Mouse (Mus musculus) cortical plate, adult 2 months (tissue): ENCODE measurements around the gene Cdc42ep4. TPM values are rescaled to one million over a fixed set of nuclear protein-coding genes. Genes with fewer than 3 reads are reported as not detected.

ENCODE experiments used
- H3K27ac ChIP-seq: fragments of 200-500 bp; 2 replicates; pipeline ENCODE4 v1.5.1; 2012; ENCODE audit warnings: low read length, control low read depth, inconsistent platforms; ENCODE audit not compliant: insufficient read depth
- H3K4me1 ChIP-seq: fragments of 200-500 bp; 2 replicates; pipeline ENCODE4 v1.6.1; 2011; ENCODE audit warnings: low read length; ENCODE audit not compliant: control insufficient read depth, insufficient read depth
- H3K4me3 ChIP-seq: fragments of 200-500 bp; 2 replicates; pipeline ENCODE4 v1.5.1; 2011; ENCODE audit warnings: mild to moderate bottlenecking, low read length, control low read depth; ENCODE audit not compliant: insufficient read depth
- CTCF ChIP-seq: fragments of 200-500 bp; IDR thresholded peaks from 2 replicates; pipeline ENCODE4 v1.5.1; 2011; ENCODE audit warnings: mild to moderate bottlenecking, control low read depth, low read length; ENCODE audit not compliant: insufficient read depth; ENCODE audit errors: extremely low read depth
- POLR2A ChIP-seq: fragments of 200-500 bp; IDR thresholded peaks from 2 replicates; pipeline ENCODE4 v1.6.1; 2011; ENCODE audit warnings: mild to moderate bottlenecking, low read length, control low read depth; ENCODE audit not compliant: insufficient read depth; ENCODE audit errors: extremely low read depth
- polyA plus RNA-seq: library from polyadenylated mRNA; depleted of rRNA; stranded (reverse); fragments of >200 nt; gene quantifications from 2 replicates; pipeline ENCODE4 v1.2.3, GENCODE M21; 2012

Cdc42ep4 gene
- polyA plus RNA-seq, 1 experiment, result 24.3 TPM

GRCm38 (mm10) chr11:113729917-113730316 lies 21.8 kb downstream of the Cdc42ep4 start:
- H3K4me1 ChIP-seq, result 0 out of 2 replicates have a peak, but pooled peaks cover 2% of the 10 kb centered on the region
- TF ChIP-seq CTCF (no peak), POLR2A (no peak)
- H3K4me3 ChIP-seq, result no peak overlapping the region
- H3K27ac ChIP-seq, result no peak overlapping the region

GRCm38 (mm10) chr11:113729239-113729638 lies 22.4 kb downstream of the Cdc42ep4 start:
- Histone ChIP-seq H3K4me1 (0 out of 2 replicates have a peak, but pooled peaks cover 2% of the 10 kb centered on the region), H3K27ac (no peak overlapping the region), H3K4me3 (no peak overlapping the region)
- no peak for TF ChIP-seq CTCF
- no peak for TF ChIP-seq POLR2A

- 0 out of 2 replicates have a peak, but pooled peaks cover 2% of the 10 kb centered on the region for H3K4me1 ChIP-seq
- H3K4me3 ChIP-seq, result no peak overlapping the region
- H3K27ac ChIP-seq, result no peak overlapping the region
- no peak for TF ChIP-seq POLR2A
- no peak for TF ChIP-seq CTCF
These were observed 23.7 kb downstream of the Cdc42ep4 start for GRCm38 (mm10) chr11:113727992-113728391.

GRCm38 (mm10) chr11:113726994-113727888 lies 24.4 kb downstream of the Cdc42ep4 start:
- Histone ChIP-seq H3K27ac (0 out of 2 replicates have a peak overlapping the region, but pooled peaks have one; percentile 10), H3K4me1 (0 out of 2 replicates have a peak, but pooled peaks cover 2% of the 10 kb centered on the region), H3K4me3 (no peak overlapping the region)
- no peak for TF ChIP-seq CTCF
- no peak for TF ChIP-seq POLR2A

- 0 out of 2 replicates have a peak, but pooled peaks cover 2% of the 10 kb centered on the region for H3K4me1 ChIP-seq
- no peak for TF ChIP-seq CTCF
- no peak for TF ChIP-seq POLR2A
- H3K27ac ChIP-seq, result no peak overlapping the region
- H3K4me3 ChIP-seq, result no peak overlapping the region
These were observed 26.2 kb downstream of the Cdc42ep4 start for GRCm38 (mm10) chr11:113725235-113726048.

- H3K27ac ChIP-seq, result peak overlapping the region; percentile 32; the same call in 1 of the 2 replicates
- 0 out of 2 replicates have a peak, but pooled peaks cover 2% of the 10 kb centered on the region for H3K4me1 ChIP-seq
- TF ChIP-seq POLR2A, result no peak
- no peak for TF ChIP-seq CTCF
- no peak overlapping the region for H3K4me3 ChIP-seq
These were observed 29.1 kb downstream of the Cdc42ep4 start for GRCm38 (mm10) chr11:113722405-113723090.

- Histone ChIP-seq H3K4me3 (no peak overlapping the region), H3K4me1 (no peaks in the 10 kb centered on the region), H3K27ac (no peak overlapping the region)
- no peak for TF ChIP-seq POLR2A
These were observed 33.8 kb downstream of the Cdc42ep4 start for GRCm38 (mm10) chr11:113717767-113718424.

- H3K4me3 ChIP-seq, result no peak overlapping the region
- H3K4me1 ChIP-seq, result no peaks in the 10 kb centered on the region
- no peak overlapping the region for H3K27ac ChIP-seq
- TF ChIP-seq CTCF, result no peak
- TF ChIP-seq POLR2A, result no peak
These were observed 35.5 kb downstream of the Cdc42ep4 start for GRCm38 (mm10) chr11:113716132-113716531.

- no peaks in the 10 kb centered on the region for H3K4me1 ChIP-seq
- H3K4me3 ChIP-seq, result no peak overlapping the region
- TF ChIP-seq POLR2A (no peak), CTCF (0 out of 2 replicates have a peak, but pooled peaks have one; percentile 16)
- H3K27ac ChIP-seq, result no peak overlapping the region
These were observed 36.5 kb downstream of the Cdc42ep4 start for GRCm38 (mm10) chr11:113715078-113715674.
